ENCODE assay signal across 8 mouse cellular contexts in the genomic region with DNA sequence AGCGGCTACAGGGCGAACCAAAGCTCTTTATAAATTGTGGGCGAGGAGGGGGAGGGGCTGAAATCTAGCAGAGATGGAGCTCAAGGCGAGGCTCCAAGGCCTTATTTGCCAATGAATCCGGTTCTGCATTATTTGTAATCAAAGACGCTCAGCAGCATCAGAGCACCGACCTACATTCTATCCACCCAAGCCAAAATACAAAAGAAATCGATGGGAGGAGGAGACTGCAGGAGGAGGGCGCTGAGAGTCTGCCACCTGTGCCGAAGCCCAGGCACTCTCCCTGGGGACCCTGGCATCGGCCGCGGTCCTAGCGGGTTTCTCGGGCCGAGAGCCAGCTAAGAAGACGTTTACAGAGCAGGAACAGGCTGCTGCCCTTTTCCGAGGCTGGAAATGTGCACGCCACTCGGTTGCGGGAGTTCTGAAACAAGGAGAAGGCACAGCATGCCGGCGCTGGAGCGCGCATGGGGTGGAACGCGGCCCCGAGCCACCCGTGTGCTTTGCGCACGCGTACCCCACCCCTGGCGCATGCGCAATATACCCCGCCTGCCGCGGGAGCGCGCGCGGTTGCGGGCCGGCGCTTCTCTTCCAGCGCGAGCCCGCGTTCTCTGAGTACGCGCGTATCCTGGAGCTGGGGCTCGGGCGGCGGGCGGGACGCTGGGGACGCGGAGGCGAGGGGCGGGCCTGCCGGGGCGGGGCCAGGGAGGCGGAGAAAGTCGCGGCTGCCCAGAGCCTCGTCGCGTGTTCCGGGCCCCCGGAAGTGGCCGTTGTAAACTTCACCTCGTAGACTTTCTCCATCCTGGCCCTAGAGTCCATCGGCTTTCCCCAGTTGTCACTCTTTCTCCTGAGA. TPM values are rescaled to one million over a fixed set of nuclear protein-coding genes. Genes with fewer than 3 reads are reported as not detected.
DNase-seq lines count a peak whose midpoint lies in the region; ATAC-seq lines count a peak whose summit lies in the region.

A gene (plus strand): TSS at position 703 of the 847 bp plus-strand sequence.

- peak within 1 kb of the TSS; percentile 99 for H3K27ac ChIP-seq in hindbrain, embryonic 14.5 days

- ATAC-seq in hindbrain, embryonic 14.5 days (ENCODE audit: low FRiP score), result peak; percentile 96

- DNase-seq in NIH3T3 (ENCODE audit: low read depth), result peak; percentile 100
- peak; percentile 96 to 98 for DNase-seq in cerebellum, postnatal 10 days
- peak; percentile 85 to 88 for DNase-seq in frontal cortex, postnatal 14 days (ENCODE audit: low spot score in 2 of 2)
- peak; percentile 99 for DNase-seq in hindbrain, embryonic 14.5 days (ENCODE audit: low spot score)
- DNase-seq in layer of hippocampus, postnatal 36 days, result peak; percentile 92 to 94
- peak; percentile 96 for DNase-seq in lung, postnatal 36 days
- DNase-seq in retina, postnatal 1 day, result peak; percentile 98
- DNase-seq in urinary bladder, adult 18-20 months (ENCODE audit: low spot score in 2 of 2), result peak; percentile 86 to 94

- peak within 1 kb of the TSS; percentile 74 for H3K4me3 ChIP-seq in hindbrain, embryonic 14.5 days (replicated peaks; ENCODE audit: low read length)

- peak within 1 kb of the TSS; percentile 86 for H3K9ac ChIP-seq in hindbrain, embryonic 14.5 days

- H3K4me2 ChIP-seq in hindbrain, embryonic 14.5 days (replicated peaks), result peak within 1 kb of the TSS; percentile 92

- WGBS in hindbrain, embryonic 14.5 days, result under 1% methylated on average over 65 of the region's 73 CpGs

- H3K27me3 ChIP-seq in hindbrain, embryonic 14.5 days (ENCODE audit: control insufficient read depth, insufficient read depth, low read length), result no peaks in the 10 kb centered on the region

- no peaks in the 10 kb centered on the region for H3K36me3 ChIP-seq in hindbrain, embryonic 14.5 days (replicated peaks; ENCODE audit: control insufficient read depth, insufficient read depth)

- H3K9me3 ChIP-seq in hindbrain, embryonic 14.5 days (ENCODE audit: control insufficient read depth, low read length), result no peaks in the 10 kb centered on the region

- peaks cover 11% of the 10 kb centered on the region for H3K4me1 ChIP-seq in hindbrain, embryonic 14.5 days (replicated peaks; ENCODE audit: control insufficient read depth, insufficient read depth, low read length)

RNA-seq across cellular contexts. Expression of the gene that starts here (rescaled TPM):
- 3.0 and 3.5 TPM in 2 replicates for polyA plus RNA-seq in hindbrain, embryonic 14.5 days (2014; fragmentation: Nextera tagmentation; extraction: Ambion mirVana)
- 1 to 10 TPM; 3.9 to 5.3 TPM for total RNA-seq in layer of hippocampus, postnatal 36 days (2021)

Comparison
In these comparisons a context has a peak if more than half of its experiments do, and no peak if none do; other contexts are left out.
1. Peak in every context shown above with its lines: DNase-seq, ATAC-seq, H3K4me3 ChIP-seq and H3K27ac ChIP-seq.